Mouse (Mus musculus) megakaryocyte progenitor cell, adult 5-6 weeks (primary cell): ENCODE measurements around the gene Msh5. TPM values are rescaled to one million over a fixed set of nuclear protein-coding genes. Genes with fewer than 3 reads are reported as not detected.

Experiments
- ATAC-seq: replicated peaks from 2 replicates; pipeline ENCODE4 v1.8.0; 2016; ENCODE audit warnings: mild to moderate bottlenecking, moderate TSS enrichment, inconsistent platforms; ENCODE audit not compliant: poor library complexity
- total RNA-seq, 2 experiments: library from RNA; stranded (forward) in 1 of 2; stranded (reverse) in 1 of 2; fragments of 157-497, 149-512 nt in 1 of 2; fragments of 200-1000 nt in 1 of 2; gene quantifications; 2 replicates each; pipeline versions ENCODE4 v1.2.3 to v1.2.4; 2015 to 2017

Msh5 gene
- total RNA-seq (2015) (4.2 and 5.7 TPM in 2 replicates), total RNA-seq (2017) (2.4 and 3.5 TPM in 2 replicates)

DNA sequence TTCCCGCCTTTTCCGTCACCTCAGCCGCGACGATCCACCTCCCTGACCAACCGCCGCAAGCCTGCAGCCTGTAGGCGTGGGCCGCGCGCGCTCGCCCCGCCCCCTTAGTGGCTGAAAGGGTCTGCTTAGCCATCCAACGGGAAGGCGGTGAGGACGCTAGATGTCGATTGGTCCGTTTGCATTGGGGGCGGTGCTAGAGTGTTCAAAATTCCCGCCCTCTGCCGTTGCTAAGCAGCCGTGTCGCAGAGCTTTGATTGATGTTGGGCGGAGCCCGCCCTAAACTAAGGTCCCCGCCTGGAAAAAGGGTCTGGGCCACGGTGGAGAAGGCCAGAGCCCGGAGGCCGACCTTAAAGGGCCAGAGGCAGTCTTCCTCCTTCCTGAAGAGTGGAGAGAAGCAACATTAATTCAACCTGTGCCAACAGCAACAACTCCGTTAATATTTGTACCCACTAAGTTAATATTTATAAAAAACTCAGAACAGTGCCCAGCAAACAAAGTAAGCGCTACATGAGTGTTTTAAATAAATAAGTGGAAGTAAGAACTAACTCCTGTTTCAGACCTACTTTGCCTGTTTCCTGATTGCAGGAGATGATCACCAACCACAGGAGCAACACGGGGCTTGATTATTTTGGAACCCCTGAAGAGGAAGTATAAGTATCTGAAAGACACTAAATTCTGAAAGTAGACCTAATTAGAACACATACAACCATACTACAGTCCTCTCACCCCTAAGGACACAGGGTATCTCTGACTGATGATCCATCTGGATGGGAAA is at the start of gene Msh5:
TSS of gene Msh5 (minus strand) at position 65 of the 775 bp plus-strand sequence.
- ATAC-seq, result peak; percentile 74

DNA sequence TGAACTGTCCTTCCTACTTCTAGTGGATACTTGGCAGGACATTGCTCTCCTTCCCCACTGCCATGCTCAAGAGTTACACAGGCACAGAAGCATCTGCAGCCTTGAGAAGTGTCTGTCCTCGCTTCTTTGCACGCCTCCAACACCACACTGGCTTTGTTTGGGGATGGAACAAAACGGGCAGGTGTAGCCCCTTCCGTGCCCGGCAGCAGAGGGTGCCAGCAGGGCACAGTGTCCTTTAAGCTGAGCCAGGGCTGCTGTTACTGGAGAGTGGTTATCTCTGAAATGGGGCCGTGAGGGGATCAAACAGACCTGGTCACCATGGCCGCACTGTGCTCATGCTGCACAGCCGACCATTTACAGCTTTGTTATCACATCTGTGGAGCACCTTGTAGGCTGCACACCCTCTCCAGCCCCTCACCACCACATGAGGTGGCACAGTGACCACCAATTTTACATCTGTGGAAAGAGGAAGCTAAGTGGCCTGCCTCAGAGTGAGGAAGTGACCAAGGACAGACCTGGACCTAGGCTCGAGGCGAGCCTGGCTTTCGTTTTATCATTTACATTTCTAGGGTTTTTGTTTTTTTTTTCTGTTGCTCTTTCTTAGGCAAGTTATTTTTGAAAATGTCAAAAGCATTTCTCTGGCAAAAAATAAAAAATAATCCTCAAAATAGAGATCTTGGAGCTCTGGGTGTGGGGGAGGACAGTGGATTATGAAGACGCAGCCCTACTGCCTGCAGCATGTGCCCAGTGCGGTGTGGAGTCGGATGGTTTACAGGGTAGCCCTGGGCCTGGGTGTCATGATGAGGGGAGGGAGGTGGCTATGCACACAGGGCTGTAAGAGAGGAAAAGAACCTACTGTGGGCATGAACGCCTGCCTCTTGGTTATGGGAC is 48.2 kb upstream of the Msh5 start:
- ATAC-seq, result no peak

DNA sequence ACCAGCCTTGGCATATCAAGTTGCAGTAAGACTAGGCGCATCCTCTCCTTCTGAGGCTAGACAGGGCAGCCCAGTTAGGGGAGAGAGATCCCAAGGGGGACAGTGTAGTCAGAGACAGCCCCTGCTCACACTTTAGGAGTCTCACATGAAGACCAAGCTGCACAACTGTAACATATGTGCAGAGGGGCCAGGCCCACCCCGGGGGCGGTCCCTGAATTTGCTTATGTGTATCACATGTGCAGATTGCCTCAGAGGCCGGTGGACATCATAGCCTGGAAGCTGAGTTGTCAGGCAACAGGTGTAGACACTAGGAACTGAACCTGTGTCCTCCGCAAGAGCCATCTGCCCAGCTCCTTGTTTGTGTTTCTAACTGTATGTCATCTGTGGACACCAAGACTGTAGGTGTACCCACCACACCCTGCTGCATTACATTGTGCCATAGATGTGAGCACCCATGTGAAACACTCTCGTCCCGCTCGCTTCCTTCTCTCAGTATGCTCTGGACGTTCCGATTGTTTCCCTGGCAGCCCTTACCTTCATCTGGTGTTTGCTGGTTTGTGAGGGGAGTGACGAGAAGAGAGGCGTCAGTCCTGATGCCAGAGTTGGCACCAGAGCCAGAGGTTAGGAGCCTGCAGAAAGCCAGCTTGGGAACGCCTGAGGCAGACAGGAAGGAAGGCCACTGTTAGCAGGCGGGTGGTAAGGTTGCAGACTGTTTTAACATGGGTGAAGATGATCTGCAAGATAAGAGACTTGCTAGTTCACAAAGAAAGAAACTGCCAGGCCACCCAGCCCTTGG is 46.1 kb upstream of the Msh5 start:
- ATAC-seq, result no peak

DNA sequence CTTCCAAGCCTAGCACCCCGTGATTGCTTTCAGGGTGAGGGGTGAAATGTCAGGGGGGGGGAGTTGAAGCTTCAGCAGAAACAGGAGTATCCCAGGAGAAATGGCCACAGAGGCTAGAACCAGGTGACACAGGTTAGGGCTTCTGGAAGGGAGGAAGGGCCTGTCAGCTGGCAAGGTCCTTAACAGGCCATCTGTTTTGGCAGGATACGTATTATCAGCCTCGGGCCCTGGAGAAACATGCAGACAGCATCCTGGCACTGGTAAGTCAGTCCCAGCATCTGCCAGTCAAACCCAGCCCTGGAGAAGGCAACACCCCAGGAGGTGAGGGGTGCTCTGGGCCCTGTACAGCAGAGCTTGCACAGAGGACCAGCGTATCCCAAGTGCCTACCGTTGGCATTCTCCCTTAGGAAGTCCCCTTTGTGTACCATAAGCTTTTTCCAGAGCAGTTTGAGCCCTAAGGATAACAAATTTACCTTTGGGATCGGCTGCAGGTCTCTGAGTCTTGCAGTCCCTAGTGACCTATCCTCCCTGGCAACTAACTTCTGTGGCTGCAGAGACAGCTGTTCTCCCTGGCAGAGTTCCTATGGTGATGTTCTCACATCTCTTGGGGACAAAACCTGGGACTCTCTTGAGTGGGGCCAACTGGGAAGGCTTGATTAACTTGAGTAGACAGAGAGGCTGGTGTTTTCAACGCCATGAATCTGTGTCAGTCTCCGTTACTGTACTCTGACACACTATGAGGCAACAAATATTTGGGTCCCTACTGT is 43.8 kb upstream of the Msh5 start:
- peak; percentile 69 for ATAC-seq

DNA sequence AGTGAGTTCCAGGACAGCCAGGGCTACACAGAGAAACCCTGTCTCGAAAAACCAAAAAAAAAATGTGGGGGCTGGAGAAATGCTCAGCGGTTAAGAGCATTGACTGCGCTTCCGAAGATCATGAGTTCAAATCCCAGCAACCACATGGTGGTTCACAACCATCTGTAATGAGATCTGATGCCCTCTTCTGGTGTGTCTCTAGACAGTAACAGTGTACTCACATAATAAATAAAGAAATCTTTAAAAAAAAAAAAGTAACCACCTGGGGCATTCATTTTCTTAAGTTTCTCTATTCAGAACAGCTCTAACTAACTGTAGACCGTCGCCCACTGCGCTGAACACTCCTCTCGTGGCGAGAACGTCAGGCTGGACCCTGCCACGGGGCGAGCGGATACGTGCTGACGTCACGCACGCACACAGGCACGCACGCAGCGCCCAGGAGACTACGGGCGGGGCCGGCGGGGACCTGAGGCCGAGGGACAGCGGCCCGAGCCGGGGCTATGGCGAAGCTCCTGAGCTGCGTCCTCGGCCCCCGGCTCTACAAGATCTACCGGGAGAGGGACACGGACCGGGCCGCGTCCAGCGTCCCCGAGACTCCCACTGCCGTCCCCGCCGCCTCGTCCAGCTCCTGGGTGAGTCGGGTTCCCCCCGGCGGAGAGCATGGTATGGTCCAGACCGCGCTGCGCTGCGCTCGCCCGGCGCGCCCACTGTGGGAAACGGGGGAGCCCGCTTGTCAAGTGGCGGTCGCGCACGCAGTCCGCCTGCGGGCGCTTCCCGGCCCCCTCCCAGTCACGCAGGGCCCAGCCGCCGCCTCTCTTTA is 42.5 kb upstream of the Msh5 start, which contains the start of gene Abhd16a:
TSS of gene Abhd16a (plus strand) at position 439 of the 820 bp plus-strand sequence.
- ATAC-seq, result peak; percentile 93

DNA sequence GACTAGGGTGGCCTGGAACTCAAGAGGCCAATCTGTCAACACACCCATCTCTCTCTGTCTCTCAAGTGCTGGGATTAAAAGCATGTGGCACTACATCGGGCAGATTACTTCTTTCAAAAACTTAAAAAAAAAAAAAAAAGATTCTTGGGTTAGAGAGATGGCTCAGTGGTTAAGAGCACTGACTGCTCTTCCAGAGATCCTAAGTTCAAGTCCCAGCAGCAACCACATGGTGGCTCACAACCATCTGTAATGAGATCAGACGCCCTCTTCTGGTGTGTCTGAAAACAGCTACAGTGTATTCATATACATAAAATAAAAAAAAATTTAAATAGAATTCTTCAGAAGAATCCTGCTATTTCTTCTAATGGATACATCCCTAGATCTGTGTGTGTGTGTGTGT is 41.6 kb upstream of the Msh5 start:
- no peak for ATAC-seq

DNA sequence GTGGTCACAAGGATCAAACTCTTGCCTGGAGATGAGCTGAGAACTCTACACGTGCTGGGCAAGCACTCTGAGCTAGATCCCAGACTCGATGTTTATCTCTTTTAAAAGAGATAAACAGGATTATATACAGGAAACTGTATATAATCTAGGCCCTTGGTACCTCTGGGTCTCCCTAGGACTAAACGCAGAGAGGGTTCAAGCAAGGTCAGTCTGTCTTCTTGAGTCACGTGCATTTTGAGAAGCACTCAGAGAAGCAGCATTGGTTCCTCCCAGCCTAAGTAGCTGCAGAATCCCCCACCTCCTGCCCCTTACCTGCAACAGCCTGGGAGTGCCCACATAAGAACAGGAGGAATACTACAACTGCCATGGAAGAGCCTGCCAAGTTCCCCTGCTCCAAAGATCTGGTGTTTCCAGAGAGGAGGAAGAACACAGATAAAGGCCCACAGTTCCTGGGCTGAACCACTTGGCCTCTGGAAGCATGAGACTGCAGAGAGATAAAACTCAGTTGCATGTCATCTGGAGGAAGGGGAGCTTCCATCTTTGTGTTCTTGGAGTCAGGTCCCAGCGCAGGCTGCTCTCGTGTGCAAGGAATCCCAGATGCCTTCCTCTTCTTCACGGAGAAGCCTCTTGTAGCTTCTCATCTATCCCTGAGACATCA is 38.8 kb upstream of the Msh5 start, which contains the start of gene Ly6g6f:
TSS of gene Ly6g6f (minus strand) at position 403 of the 658 bp plus-strand sequence.
- no peak for ATAC-seq

DNA sequence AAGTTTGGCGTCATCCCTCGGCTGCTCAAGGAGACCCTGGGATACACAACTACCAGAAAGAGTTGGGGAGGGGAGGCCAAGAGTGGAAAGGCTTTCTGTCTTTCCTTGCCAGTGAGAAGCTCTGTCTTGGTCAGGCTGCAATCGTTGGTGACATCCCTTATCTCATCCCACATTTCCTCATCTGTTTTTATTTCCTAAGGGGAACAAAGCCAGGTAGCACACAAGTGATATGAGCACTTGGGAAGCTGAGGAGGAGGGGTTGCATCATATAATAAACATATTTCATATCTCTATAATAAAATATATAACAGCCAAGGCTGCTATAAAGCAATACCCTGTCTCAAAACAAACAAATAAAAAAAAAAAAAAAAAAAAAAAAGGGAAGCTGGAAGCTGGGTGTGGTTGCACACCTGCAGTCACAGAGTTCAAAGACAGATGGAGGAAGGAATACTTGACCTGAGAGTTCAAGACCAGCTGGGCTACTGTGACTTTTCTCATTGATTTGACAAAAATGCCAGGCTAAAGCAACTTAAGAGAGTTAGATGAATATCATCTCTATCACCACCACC is 37.5 kb upstream of the Msh5 start:
- ATAC-seq, result no peak

DNA sequence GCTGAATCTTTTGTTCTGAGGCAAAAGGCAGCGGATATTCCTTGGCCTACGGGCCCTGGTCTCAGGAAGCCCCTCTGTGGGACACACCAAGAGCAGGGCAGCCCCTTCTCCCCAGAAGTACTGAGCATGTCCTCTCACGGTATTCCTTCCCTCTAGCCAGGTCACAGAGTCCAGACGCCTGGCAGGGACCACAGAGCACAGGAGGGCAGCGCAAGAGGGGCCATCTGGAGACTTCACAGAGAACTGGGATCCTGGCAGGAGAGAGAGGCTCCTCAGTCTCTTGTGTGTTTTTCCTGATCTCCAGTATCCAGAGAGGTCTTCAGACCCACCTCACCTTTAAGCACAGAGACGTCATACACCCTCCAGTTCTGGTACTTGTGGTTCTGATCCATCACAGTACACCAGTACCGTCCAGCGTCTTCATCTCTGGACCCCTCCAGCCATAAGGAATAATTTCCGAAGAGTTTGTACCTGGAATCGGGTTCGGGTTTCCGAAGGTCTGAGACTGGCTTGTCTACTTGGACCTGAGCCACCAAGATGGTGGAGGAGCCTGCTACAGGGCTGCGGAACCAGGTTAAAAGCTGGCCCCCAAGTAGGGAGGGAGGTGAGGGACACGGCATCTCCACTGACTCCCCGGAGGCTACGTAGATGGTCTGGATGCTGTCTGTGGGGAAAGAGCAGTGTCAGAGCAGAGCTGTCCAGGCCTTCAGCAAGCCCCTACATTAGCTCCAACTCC is 36.5 kb upstream of the Msh5 start:
- no peak for ATAC-seq

DNA sequence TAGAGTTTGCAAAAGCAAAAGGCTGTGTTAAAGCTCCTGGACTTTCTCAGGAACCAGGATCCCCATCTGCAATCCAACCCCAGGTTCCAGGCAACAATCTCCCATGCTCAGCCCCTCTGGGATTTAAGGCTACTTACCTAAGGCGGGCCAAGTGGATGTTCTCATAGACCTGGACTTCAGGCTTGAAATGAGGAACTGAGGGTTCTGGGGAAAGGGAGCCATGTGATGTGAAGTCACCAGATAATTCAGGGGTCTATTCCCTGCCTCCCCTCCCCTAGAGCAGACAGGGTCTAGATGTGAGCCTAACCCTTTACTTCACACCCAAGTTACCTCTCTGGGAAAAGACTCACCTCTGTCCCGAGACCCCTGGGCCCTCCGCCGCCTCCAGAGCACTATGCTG is 34.2 kb upstream of the Msh5 start:
- ATAC-seq, result no peak

DNA sequence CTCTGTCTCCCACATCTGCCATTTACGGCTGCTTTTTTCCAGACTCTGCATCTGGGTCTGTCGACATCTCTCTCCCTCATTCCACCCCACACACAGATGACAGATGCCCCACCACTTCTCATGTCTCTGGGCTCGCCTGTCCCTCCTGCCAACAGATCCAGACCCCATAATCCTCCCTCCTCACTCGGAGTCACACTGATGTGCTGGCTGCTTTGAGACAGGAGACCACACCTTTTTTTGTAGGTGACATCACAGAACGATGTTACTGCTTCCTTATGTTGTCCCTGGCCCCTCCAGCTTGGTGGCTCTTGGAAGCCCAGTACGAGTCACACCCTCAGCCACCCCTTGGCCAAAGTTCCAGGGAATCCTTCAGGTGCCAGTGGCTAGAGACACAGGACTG is 33.7 kb upstream of the Msh5 start:
- ATAC-seq, result peak; percentile 10

DNA sequence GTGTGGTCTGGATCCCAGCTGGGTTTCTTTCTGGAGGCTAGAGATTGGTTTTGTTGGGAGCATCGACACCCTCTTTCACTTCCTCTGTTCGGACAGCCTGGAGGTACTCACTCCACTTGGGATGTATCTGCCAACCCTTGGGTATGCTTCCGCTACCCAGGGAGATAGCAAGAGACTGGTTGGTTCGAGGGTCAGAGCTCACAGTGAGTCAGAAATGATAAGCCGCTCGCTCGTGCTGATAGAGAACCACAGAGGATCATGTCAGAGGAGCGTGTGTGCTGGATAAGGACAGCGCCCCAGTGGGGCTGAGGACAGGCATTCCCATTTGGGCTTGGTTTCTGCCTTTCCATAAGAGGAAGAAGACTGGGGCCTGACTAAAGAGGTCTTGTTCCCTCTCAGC is 33.2 kb upstream of the Msh5 start:
- ATAC-seq, result peak; percentile 91

DNA sequence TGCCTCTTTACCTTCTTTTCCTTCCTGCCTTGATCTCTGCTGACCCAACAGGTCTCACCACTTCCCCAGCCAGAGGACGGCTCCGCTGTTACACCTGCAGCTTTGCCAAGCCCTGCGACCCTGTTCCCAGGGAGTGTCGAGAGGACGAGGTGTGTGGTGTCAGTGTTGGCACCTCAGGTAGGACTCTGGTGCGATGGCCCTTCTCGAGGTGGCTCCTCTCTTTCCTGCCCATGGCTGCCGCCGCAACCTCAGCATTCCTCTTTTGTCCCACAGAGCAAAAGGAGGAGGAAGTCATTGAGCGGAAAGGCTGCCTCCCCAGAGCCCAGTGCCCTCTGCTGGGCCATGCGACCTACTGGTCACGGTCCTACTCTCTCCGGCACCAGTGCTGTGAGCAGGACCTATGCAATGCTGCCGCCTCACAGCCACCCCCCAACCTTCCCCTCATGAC is 31.3 kb upstream of the Msh5 start, which contains the start of gene Ly6g6d:
TSS of gene Ly6g6d (minus strand) at position 280 of the 448 bp plus-strand sequence.
- ATAC-seq, result peak; percentile 35; the same call in 1 of the 2 replicates

DNA sequence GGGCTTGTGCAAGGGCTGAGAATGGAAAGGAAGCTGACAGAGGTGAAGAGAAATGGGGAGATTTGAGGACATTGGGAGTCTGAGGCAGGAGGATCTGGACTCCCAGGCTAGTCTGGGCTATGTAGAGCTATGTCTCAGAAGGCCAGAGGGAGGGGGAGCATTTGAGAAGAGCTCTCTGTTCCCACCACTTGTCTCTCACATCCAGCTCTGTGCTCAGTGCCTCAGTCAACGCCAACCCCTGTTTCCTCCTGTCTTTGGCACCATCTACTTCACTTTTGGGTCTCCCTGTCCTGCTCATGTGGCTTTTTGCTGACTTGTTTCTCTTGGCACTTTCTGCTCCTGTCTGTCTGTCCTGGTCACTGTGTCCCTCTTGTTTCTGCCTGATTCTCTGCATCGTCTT is 30.7 kb upstream of the Msh5 start:
- ATAC-seq, result no peak

DNA sequence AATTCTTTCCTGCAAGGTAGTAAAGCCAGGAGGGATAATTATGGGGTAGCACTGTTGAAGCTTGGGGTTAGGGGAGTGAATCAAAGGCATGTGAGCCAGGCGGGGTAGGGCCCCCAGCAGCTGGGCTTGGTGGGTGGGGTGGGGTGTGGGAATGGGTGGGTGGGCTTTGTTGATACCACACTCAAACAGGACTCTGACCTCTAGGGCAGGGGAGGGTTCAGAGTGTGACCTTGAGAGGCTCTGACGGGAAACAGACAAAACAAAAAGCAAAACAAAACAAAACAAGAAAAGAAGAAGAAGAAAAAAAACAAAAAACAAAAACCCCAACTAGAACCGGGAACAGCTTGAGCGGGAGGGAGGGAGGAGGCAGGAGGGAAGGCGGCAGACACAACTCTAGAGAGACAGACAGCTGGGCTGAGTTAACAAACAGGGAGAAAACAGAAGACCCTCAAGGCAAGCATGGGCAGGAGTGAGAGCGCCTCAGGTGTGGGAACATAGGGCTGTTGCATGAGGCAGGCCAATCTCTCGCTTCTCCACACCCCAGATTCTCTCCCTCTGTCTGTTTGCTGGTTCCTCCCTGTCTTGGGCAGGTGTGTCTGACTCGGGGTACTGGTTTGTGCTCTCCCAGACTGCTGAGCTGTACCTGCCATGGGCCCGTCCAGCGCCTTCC is 30.1 kb upstream of the Msh5 start, which contains the start of gene Ly6g6e:
TSS of gene Ly6g6e (plus strand) at position 396 of the 670 bp plus-strand sequence.
- ATAC-seq, result no peak

DNA sequence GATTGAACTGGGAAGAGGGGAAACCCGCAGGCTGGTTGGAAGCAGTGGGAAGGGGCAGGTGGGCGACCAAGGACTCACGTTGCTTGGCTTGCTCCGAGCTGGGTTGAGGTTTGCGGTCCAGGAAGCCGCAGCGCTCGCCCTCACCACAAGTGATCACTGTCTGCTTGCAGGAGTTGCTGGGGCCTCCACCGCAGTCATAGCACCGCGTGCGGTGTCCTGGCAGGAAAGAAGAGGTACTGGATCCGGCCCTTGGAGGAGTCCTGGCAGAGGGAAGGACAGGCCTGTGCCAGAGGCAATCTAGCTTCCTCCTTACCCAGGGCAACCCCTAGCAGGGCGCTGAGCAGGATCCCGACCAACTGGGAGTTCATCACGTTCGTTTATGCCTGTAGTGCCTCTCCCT is 27.6 kb upstream of the Msh5 start:
- ATAC-seq, result peak; percentile 42

DNA sequence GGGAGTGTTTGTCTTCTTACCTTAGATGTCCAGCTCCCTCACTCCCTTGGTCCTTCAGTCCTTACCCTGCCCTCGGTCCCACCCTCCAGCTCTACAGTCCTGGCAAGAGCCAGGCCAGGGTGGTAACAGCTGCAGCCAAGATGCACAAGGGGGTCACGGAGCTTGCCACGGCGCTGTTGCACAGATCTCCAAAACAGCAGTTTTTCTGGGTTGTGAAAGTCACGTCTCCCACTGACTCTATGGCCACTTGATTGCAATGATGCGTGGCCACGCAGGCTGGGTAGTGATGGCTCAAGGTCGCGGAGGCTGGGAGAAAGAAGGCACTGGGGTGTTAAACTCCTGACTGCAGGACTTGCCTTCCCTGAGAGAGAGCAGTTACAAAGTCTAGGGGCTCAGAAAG is 24.9 kb upstream of the Msh5 start:
- no peak for ATAC-seq
